Mouse (Mus musculus) olfactory bulb, adult 2 months (tissue): Measurements from ENCODE around the gene C130073F10Rik.
"Not testable (repeated sequence)": the region's sequence is repeated elsewhere in the genome, so short reads cannot be mapped to it uniquely, and the experiment has no call there.

Source experiments
- CTCF ChIP-seq: fragments of 200-500 bp; IDR thresholded peaks from 2 replicates; pipeline ENCODE4 v1.5.1; 2012; ENCODE audit warnings: low read depth, mild to moderate bottlenecking, low read length, moderate library complexity; ENCODE audit not compliant: insufficient read depth
- POLR2A ChIP-seq: fragments of 200-500 bp; IDR thresholded peaks from 2 replicates; pipeline ENCODE4 v1.6.1; 2012; ENCODE audit warnings: mild to moderate bottlenecking, low read depth, low read length, moderate library complexity; ENCODE audit not compliant: insufficient read depth

DNA sequence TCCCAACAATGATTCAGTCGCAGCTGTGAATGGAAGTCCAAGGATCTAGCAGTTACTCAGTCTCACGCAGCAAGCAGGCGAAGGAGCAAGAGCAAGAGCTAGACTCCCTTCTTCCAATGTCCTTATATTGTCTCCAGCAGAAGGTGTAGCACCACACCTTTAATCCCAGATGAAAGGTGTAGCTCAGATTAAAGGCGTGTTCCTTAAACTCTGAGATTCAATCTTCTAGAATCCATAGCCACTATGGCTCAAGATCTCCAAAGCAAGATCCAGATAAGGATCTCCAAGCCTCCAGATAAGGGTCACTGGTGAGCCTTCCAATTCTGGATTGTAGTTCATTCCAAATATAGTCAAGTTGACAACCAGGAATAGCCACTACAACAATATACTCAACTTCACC, 49.7 kb downstream of the C130073F10Rik start, which contains the start of gene B020004J07Rik:
- TF ChIP-seq CTCF, POLR2A: not testable (repeated sequence)
